Mouse (Mus musculus) right cerebral cortex, postnatal 36 days (tissue): ENCODE measurements around the gene Plch2.

ENCODE experiments used
- DNase-seq, 2 experiments: peaks; one replicate each; pipeline ENCODE4 v3.0.0; 2022; ENCODE audit warnings: low spot score in 2 of 2, mixed read lengths in 1 of 2

Plch2 gene

DNA sequence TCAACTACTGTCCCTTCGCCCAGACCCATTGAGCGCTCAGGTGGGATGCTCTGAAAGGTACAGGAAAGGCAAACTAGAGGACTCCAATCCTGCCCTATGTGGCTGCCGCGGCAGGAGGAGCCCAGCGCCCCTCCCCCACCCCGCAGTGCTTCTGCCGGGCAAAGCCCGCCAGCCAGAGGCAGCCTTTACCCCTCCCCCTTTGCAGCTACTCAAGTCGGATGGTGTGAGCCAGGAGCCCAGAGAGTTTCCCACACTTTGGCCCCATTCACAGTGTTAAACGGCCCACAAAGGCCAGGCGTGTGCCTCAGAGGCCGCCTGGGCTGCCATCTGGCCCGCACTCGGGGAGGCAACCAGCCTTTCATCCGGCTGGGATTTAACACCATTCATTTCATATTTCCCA, 98.4 kb downstream of the Plch2 start:
- peak; percentile 46 to 63 for DNase-seq

DNA sequence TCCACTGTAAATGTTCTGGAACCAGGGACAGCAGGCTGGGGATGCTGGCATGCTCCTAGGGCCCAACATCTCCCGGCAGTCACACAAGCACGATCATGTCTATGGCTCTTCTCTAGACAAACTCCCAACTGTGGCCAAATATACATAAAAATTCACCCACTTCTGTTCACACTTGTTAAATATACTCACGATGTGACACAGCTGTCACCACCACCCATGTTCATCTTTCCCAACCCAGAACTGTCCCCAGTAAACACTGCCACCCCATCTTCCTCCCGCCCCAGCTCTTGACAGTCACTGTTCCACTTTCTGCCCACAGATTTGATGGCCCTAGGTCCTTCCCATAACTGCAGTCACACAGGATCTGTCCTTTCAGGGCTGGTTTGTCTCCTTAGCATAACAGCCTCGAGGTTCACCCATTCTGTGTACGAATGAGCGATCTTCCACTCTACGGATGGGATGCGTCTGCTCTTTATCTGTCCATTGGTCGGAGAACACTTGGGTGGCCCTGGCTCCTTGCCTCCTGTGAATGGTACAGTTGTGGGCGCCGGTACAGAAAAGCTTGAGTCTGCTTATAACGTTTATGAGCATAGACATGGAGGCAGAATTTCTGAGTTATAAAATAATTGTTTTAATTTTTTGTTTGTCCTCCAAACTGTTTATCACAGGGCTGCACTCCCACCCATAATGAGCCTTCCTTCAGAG, 99.1 kb downstream of the Plch2 start:
- DNase-seq = peak in 1 of 2 experiments; percentile 70

DNA sequence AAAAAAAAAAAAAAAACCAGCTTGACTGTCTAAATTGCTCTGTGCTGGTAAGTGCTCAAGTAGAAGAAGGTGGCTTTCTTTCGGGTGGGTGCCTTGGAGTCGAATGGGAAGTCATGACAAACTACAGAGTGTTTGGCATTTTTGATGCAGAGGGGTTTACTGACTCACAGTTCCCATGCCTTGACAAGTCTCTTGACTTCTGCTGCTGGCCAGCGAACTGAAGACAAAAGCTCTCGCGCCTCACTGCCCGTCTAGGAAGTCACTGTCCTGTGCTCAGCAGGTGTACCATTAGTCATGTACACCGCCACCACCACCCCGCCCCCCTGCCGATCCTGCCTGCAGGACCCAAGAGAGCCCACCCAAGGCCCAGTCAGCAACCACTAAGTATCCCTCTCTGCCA, 100.0 kb downstream of the Plch2 start:
- DNase-seq = no peak

DNA sequence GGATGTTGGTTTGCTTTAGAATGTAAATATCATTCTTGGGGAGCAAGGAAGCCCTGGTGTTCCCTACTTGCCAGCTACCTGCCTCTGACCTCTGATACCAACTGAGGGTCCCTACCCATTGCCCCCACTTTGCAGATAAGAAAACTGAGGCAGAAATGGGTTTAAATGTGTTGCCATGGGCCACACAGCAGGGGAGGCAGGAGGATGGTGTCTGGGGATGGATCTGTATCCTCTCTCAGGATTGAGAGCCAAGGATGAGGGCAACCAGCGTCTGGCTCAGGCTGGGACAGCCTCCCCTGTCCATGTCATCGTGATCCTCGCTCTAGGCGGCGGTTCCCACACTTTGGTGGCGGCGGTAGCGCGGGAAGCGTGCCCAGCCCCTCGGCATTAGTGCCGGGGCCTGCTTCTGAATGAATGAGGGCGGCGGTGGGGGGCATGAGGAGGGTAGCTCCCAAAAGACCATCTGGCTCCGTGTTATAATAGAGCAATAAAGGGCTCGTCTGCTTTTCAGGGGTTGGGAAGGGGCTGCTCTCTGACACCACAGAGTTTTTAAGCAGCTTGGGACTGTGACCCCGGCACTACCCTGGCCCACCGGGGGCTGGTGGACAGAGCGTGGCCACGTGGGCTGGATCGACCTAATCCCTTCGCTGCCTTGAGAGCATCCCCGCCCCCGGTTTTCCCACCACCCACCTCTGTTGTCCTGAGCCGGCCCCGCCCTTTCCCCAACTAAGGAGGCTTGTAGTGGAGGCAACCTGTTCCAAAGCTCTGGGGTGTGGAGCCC, 103.9 kb downstream of the Plch2 start:
- DNase-seq = no peak

DNA sequence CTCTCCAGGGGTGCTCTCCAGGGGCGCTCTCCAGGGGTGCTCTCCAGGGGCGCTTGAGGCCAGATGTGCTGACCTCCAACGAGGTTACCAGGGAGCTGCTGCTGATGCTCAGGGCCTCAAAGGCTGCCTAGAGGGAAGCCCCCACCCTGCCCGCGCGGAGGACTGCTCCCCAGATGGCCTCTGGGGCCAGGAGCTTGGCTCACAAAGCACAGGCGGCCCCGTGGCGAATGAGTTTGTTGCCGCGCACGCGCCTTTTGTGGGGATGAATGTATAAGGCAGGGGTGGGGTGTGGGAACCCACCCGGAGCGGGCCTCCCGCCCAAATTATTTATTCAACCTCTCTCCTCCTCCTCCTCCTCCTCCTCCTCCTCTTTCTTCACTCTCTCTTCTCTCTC, 107.0 kb downstream of the Plch2 start:
- DNase-seq = no peak

DNA sequence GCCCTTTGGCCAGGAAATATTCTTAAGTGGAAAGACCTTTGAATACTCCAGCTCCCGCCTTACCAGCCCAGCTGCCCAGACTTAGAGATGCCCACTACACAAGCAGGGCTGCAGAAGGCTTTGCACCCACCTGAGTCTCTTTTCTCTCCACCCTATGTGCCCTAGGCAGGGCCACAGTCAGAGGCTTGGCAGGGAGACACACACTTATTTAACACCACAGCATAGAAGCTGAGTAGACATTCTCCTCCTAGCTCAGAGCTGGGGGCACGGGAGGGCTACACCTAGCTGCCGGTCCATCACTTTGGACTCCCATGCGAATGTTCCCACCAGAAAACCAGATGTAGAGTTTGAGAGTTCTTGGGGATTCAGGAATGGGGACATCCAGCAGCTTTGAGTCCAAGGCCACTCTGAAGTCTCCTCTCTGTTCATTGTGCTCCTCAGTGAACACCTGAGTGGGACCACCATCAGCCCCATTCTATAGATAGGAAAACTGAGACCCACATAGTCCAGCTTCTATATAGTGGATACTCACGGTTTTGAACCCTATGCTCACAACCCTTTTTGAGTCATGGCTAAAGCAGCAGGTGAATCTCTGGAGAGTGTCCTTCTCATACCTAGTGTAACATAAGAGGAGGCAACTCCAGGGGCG, 107.5 kb downstream of the Plch2 start:
- DNase-seq = no peak

DNA sequence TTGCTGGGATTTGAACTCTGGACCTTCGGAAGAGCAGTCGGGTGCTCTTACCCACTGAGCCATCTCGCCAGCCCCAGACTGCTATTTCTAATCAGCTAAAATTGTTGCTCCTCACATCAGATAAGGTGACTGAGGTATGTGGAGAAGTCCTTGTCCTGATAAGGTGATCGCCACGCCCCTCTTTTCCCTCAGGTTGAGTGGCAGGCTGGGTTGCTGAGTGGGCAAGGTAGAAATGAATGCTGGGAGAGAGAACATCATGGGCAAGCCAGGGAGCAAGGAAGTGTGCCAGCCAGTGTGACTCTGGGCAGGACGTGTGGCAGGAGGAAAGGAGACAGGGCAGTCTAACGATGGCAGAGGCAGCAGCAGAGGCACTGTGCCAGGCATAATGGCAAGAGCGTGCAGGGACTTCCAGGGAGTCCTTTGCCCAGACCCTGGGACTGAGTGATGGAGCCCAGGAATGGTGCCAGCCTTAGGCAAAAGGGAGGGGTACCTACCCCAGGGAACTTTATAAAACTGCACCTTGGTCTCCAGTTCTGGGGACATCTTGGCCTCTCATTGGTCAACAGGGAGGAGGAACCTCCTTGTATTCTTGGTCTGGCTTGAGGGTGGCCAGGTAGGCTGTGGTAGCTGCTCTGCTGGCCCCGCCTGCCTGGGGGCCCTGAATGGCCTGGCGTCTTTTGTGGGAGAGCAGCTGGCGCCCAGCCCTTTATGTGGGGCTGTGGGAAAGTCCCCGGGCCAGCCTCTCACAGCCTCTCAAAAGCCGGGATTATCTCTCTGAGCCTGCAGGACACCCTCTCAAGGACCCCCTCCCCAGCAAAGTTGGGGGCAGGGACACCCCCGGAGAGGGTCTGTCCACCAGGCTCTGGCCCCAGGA, 108.3 kb downstream of the Plch2 start:
- peak in 1 of 2 experiments; percentile 30 for DNase-seq

DNA sequence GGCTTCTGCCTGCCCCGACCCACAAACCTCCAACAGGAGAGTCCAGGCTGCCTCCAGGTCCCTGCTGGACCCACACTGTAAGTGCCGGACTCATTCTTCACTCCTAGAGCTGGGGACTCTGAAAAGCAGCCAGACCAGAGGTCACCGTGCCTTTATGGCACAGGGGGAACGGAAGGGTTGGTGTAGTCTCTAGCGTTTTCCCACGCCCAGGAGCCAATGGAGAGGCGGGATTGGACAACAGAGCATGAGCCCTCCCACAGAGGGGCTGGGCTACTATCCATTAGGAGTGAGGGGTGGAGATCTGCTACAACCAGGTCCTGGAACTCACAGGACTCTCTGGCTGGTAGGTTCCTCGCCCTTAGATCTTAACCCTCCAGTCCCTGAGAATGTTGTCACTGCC, 110.3 kb downstream of the Plch2 start:
- DNase-seq = peak in 1 of 2 experiments; percentile 38

DNA sequence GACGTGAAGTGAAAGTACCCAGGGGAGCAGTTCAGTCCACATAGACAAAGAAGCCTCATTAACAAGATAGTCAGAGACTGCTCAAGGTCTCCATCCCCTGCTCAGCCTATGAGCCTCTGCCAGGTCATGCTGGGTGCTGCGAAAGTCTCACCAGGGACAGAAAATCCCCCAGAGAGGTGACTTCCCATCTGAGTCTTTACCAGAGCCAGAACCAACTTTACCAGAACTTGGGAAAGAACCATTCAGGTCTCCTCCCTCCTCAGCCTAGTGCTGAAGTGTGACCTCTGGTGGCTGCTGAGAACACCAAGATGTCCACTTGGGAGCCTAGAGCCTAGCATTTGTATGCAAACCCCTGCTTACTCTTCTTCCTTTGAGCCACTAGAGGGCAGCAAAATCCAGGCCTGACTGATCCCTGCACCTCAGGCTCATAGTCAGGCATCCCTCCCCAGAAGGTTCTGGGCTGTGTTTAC, 112.4 kb downstream of the Plch2 start:
- peak; percentile 45 to 76 for DNase-seq

DNA sequence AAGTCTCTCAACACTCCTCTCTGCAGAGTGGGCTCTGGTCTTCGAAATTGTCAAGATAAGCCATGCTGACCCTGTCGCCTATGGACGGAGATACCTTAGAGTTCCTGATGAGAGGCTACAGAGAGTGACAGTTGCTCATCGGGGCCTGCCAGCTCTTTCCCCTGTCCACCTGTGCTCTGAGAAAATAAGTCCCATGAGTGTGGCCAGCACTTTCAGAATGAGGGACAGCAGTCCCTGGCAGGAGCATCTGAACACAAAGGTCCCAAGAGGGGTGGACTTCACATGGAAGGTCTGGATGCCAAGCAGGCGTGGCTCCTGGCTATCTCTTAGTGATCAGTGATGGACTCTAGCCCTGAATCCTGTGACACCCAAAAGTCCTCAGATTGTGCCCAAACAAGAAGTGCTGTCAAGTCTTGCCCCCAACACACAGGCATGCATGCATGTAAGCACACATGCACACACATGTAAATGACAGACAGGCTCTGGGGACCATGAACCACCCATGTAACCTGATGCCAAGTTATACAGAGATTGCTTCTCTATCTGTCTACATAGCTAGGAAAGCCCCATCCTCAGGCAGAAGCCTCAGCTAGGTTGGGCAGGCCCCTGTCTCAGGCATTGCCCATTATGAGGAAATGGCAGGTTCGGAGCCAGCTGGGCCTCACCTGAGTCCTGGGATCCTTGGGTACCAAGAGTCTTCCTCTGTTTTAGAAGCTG, 113.1 kb downstream of the Plch2 start:
- no peak for DNase-seq

DNA sequence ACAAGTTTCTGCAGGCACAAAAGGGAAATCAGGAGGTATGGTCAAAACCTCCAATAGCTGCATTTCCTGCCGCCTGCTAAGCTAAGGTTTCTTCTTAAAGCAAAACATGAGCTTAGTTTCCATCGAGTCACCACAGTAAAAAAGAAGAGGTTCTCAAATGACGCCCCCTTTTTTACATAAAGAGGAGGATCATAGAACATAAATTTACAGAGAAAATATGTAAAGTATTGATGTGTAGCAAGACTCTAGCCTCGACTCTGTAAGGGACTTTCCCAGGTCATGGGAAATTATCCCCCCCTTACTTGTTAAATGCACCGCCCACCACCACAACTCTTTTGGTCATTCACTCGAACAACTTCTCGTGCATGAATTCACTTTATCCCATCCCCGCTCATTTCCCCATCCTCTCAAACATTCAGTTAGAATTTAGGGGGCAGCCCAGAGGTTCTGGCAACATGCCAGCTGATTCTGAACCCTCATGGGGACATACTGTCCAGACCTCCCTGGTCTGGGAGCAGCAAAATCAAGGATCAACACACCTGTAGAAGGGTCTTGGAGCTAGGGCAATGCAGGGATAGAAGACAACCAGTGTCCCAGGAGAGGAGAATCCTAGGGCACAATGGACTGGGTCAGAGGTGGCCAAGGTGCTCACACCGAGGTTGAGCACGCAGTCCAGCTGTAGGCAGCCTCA, 113.8 kb downstream of the Plch2 start:
- no peak for DNase-seq

DNA sequence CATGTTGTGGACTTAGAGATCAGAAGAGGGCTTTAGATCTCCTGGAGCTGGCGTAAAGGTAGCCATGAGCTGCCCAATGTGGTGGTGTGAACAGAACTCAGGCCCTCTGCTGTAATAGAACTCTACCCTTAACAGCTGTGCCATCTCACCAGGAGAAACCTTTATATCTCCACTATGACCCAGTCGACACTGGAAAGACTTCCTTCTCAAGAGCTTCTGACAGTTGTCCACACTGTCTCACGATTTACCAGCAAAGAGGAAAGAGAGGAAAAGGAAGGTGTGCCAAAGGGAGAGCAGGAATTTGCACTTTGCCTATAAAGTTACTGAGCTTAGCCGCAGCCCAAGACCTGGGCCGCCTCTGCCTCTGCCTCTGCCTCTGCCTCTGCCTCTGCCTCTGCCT, 114.8 kb downstream of the Plch2 start:
- no peak for DNase-seq

DNA sequence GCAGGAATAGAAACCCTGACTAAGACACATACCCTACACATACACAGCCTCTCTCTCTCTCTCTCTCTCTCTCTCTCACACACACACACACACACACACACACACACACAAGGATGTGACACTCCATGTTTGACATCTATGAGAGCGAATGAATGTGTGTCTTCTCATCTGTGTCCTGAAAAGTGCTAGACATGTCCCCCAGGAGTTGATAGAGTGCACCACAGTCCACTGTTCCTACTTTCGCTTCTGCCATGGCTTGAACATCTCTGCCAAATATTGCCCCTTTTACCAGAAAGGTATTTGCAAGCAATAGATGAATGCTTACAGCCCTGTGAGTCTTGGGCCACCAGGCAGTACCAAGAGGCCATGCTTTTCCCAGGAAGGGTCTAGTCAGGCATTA, 116.4 kb downstream of the Plch2 start:
- DNase-seq = no peak

DNA sequence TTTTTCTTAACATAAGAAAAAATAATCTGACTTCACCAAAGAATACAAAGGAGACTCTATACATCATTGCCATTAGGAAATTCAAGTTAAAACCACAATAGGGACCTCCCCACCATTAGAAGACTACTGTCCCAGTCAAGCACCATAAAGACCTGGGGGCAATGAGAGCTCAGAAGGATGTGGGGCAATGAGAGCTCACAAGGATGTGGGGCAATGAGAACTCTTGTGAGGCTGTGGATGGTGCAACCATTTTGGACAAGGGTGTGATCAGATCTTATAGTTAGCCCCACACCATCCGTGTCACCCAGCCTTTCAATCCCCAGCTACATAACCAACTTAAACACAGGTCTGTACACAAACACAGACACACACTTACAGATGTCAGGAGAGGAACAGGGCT, 118.8 kb downstream of the Plch2 start:
- DNase-seq = no peak

DNA sequence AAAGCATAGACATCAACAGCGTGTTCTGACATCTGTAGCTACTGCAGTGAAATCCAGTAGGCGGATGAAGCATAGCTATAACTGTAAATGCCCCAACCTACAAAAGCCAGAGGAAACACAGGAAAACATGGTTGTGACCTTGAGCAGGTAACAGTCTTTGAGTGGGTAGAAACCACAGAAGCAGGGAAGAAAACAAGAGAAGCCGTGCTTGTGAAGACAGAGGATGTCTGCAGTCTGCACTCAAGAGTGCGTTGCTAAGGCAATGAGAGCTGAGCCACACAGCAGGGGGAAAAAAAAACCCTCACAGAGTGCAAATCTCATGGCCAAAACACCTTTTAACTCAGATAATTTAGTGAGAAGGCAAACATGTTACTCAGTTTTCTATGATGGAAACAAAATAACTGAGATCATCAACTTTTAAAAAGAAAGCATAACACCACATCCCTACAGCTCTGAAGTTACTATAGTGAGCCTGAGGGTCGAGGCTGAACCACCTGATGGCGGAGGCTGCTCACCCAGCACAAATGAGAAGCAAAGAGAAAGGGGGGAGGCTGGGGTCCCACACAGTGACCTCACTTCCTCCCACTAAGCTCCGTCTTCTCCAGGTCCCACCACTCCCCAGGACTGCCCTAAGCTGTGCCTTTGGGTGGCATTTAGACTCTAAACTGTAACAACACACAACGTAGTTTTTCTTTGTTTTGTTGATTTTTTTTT, 119.9 kb downstream of the Plch2 start:
- DNase-seq = no peak

DNA sequence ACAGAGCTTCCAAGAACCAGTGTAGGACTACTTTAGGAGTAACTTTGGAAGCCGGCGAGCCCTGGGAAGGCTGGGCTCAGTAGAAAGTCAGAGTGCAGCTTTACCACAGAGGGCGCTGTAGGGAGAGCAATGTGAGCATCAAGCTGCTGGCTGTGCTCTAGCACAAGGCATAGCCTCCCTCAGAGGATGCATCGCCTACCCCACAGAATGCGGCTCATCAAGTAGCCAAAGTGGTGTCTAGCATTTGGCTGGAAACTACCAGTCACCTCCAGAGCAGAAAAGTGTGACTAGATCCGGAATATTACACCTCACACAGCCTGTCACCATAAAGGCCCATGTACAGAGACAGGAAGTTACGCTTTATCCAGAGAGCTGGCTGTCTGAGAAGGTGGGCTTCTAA, 120.8 kb downstream of the Plch2 start:
- no peak for DNase-seq

DNA sequence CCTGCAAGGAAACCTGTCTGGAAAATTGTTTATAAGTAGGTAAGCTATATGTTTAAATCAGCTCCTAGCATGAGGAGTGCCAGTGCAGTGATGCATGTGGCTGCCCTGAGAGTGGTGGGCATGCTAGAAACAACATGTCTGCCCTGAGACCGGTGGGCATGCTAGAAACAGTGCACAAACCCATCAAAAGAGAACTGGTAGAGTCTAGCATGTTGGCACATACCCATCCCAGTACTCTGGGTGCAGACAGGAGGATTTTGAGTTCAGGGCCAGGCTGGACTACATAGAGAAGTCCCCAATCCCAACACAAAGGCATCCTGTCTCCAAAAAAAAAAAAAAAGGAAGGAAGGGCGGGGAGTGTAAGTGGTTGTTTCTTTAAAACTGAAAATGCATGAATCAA, 121.8 kb downstream of the Plch2 start:
- no peak for DNase-seq

DNA sequence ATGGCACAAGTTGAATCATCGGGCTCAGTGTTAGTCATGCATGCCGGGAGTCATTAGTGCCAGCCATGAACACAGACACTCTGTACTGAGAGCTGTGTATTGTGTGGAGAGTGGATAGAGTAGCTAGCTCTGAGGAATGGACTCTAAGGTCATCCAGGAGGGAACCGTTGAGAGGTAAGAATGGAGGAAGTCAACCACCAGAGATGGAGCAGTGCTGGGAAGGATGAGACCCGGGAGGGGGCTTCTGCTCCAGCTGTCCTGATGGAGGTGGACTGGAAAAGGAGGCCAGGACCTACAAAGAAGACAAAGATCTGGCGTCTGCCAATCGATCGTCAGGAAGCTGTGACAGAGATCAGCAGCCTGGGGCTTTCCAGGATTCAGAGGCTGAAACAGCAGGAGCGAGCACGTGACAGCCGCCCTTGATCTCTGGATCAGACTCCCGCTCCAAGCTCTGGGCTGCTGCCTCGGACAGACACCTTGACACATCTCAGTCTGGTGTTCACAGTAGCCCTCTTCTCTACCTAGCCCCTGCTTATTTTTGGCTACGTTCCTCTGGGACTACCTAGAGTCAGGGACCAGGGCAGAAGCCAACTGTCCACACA, 123.2 kb downstream of the Plch2 start:
- DNase-seq = no peak
